Mouse (Mus musculus): ENCODE data around the gene Ift22.

GRCm38 (mm10) chr5:136861191-136861940, 46.6 kb upstream of the Ift22 start:
- TF ChIP-seq CTCF (IDR thresholded peaks at IDR 0.05; ENCODE audit: borderline replicate concordance, insufficient read depth, low read depth, low read length) (no peak), POLR2A (IDR thresholded peaks at IDR 0.05; ENCODE audit: borderline replicate concordance, insufficient read depth, low read length) (no peak)
